In the genomic region with DNA sequence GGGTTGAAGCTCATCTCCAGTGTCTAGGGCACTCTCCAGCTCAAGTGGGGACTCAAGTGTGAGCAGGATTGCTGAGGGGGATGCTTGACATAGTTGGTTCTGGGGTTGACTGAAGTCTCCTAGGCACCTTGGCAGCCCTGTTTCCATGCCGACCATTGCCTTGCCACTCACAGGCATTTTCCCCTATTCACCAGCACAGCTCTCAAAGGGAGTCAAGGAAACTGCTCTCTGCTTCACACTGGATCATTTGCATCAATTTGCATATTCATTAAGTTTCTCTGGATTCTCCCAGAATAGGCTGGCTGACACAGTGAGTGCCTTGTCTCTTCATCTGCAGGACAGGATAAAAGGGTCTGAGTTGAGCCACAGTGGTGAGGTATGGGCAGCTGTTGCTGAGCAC, we compare ENCODE assay signal across 11 mouse cellular contexts.
DNase-seq lines count a peak whose midpoint lies in the region; ATAC-seq and TF ChIP-seq lines count a peak whose summit lies in the region.
"Had no signal": no experiment of that assay in that cellular context is flagged by ENCODE, and none has a peak within 500 bp of the region (broad histone marks: within the 10 kb centered on the region; RNA-seq: fewer than 3 reads in every experiment).

No protein-coding gene starts in this region.

- H3K9me3 ChIP-seq in forebrain, embryonic 16.5 days (ENCODE audit: control insufficient read depth, low read length) = no peaks in the 10 kb centered on the region
- H3K9me3 ChIP-seq in midbrain, embryonic 13.5 days = no peaks in the 10 kb centered on the region
- H3K9me3 ChIP-seq in liver, embryonic 11.5 days (ENCODE audit: control insufficient read depth, low read length) = no peaks in the 10 kb centered on the region
- H3K9me3 ChIP-seq: embryonic facial prominence, embryonic 13.5 days; G1E had no signal

- no peak for TF ChIP-seq POLR2A in brain, embryonic 14.5 days (IDR thresholded peaks at IDR 0.05; ENCODE audit: borderline replicate concordance, extremely low read depth, insufficient read depth, insufficient read length, poor library complexity, severe bottlenecking)

- peak overlapping the region; percentile 91 for H3K27ac ChIP-seq in forebrain, embryonic 16.5 days (ENCODE audit: low read length)
- H3K27ac ChIP-seq in midbrain, embryonic 13.5 days = peak overlapping the region; percentile 92
- H3K27ac ChIP-seq in liver, embryonic 11.5 days (ENCODE audit: low read depth, low read length) = no peak overlapping the region
- H3K27ac ChIP-seq: embryonic facial prominence, embryonic 13.5 days; kidney, postnatal 0 days had no signal

- no peaks in the 10 kb centered on the region for H3K27me3 ChIP-seq in forebrain, embryonic 16.5 days (replicated peaks; ENCODE audit: control insufficient read depth, insufficient read depth, low read length)
- H3K27me3 ChIP-seq in midbrain, embryonic 13.5 days = no peaks in the 10 kb centered on the region
- peaks cover 6% of the 10 kb centered on the region; the same call in 1 of the 2 replicates for H3K27me3 ChIP-seq in liver, embryonic 11.5 days (replicated peaks; ENCODE audit: control insufficient read depth, insufficient read depth, low read length)

- TF ChIP-seq CTCF in brain, embryonic 14.5 days (IDR thresholded peaks at IDR 0.05; ENCODE audit: borderline replicate concordance, extremely low read depth, insufficient read depth, insufficient read length) = no peak

- H3K4me2 ChIP-seq in forebrain, embryonic 16.5 days (ENCODE audit: low read length) = peak overlapping the region; percentile 22; the same call in 1 of the 2 replicates
- no peak overlapping the region for H3K4me2 ChIP-seq in midbrain, embryonic 13.5 days (replicated peaks)
- no peak overlapping the region for H3K4me2 ChIP-seq in liver, embryonic 11.5 days
- H3K4me2 ChIP-seq: embryonic facial prominence, embryonic 13.5 days had no signal

- WGBS in forebrain, embryonic 16.5 days = 0% methylated on average over 1 of the region's 1 CpGs
- 10% methylated on average over 1 of the region's 1 CpGs for WGBS in midbrain, embryonic 13.5 days
- 44% methylated on average over 1 of the region's 1 CpGs for WGBS in liver, embryonic 11.5 days

- H3K9ac ChIP-seq in forebrain, embryonic 16.5 days (replicated peaks; ENCODE audit: low read depth, low read length) = 0 out of 2 replicates have a peak overlapping the region, but pooled peaks have one; percentile 15
- no peak overlapping the region for H3K9ac ChIP-seq in midbrain, embryonic 13.5 days (replicated peaks)
- no peak overlapping the region for H3K9ac ChIP-seq in liver, embryonic 11.5 days (ENCODE audit: low read depth, low read length)
- H3K9ac ChIP-seq: embryonic facial prominence, embryonic 13.5 days had no signal

- no peaks in the 10 kb centered on the region for H3K36me3 ChIP-seq in forebrain, embryonic 16.5 days (ENCODE audit: control insufficient read depth, insufficient read depth)
- no peaks in the 10 kb centered on the region for H3K36me3 ChIP-seq in midbrain, embryonic 13.5 days
- no peaks in the 10 kb centered on the region for H3K36me3 ChIP-seq in liver, embryonic 11.5 days (ENCODE audit: control insufficient read depth, insufficient read depth, low read length)
- H3K36me3 ChIP-seq: embryonic facial prominence, embryonic 13.5 days; G1E had no signal

- H3K4me1 ChIP-seq in forebrain, embryonic 16.5 days (replicated peaks; ENCODE audit: control insufficient read depth, insufficient read depth, low read length) = peaks cover 31% of the 10 kb centered on the region
- peaks cover 43% of the 10 kb centered on the region for H3K4me1 ChIP-seq in midbrain, embryonic 13.5 days (replicated peaks)
- H3K4me1 ChIP-seq in liver, embryonic 11.5 days (replicated peaks; ENCODE audit: control insufficient read depth, insufficient read depth, low read length) = no peaks in the 10 kb centered on the region
- H3K4me1 ChIP-seq: embryonic facial prominence, embryonic 13.5 days had no signal

- no peak overlapping the region for H3K4me3 ChIP-seq in forebrain, embryonic 16.5 days (replicated peaks; ENCODE audit: low read length)
- no peak overlapping the region for H3K4me3 ChIP-seq in midbrain, embryonic 13.5 days (replicated peaks)
- no peak overlapping the region for H3K4me3 ChIP-seq in liver, embryonic 11.5 days (ENCODE audit: low read depth, low read length)
- H3K4me3 ChIP-seq: embryonic facial prominence, embryonic 13.5 days had no signal

- peak; percentile 96 for ATAC-seq in forebrain, embryonic 16.5 days
- ATAC-seq in midbrain, embryonic 13.5 days = peak; percentile 95
- ATAC-seq in liver, embryonic 11.5 days (replicated peaks; ENCODE audit: low FRiP score) = no peak

- DNase-seq in brain, embryonic 14.5 days (ENCODE audit: low read depth) = peak; percentile 99
- DNase-seq in left cerebral cortex, adult 18-20 months (ENCODE audit: low spot score in 2 of 2) = peak; percentile 37 to 61
- DNase-seq in spleen, adult 12 weeks (ENCODE audit: low spot score) = no peak
- no peak for DNase-seq in ovary, adult 18-20 months (ENCODE audit: low spot score)
- DNase-seq in liver, embryonic 11.5 days (ENCODE audit: low spot score) = no peak
- no peak for DNase-seq in heart, adult 18-20 months

Comparison
In these comparisons a context has a peak if more than half of its experiments do, and no peak if none do; other contexts are left out.
1. DNase-seq: peak in brain, embryonic 14.5 days (single experiment) and left cerebral cortex, adult 18-20 months (2 of 2); none in spleen, adult 12 weeks (single experiment), ovary, adult 18-20 months (single experiment), liver, embryonic 11.5 days (single experiment) and heart, adult 18-20 months (0 of 2).